Mouse (Mus musculus): Measurements from ENCODE around the gene Klhl35.
A peak's percentile ranks its signal among the peaks of the same experiment; 100 is the strongest.
"Not testable (repeated sequence)": the region's sequence is repeated elsewhere in the genome, so short reads cannot be mapped to it uniquely, and the experiment has no call there.

Klhl35 gene

GRCm38 (mm10) chr7:99500201-99500600 is 34.4 kb downstream of the Klhl35 start:
- DNase-seq (ENCODE audit: low spot score in 2 of 2): peak; percentile 64 to 78

GRCm38 (mm10) chr7:99500655-99501054 is 34.9 kb downstream of the Klhl35 start:
- no peak for DNase-seq (ENCODE audit: low spot score in 2 of 2)

- DNase-seq (ENCODE audit: low spot score in 2 of 2): no peak
These were observed 35.3 kb downstream of the Klhl35 start for GRCm38 (mm10) chr7:99501148-99501547.

GRCm38 (mm10) chr7:99504556-99504955 is 38.8 kb downstream of the Klhl35 start:
- DNase-seq (ENCODE audit: low spot score in 2 of 2): no peak

GRCm38 (mm10) chr7:99508187-99508586 is 42.4 kb downstream of the Klhl35 start:
- not testable (repeated sequence) for DNase-seq (ENCODE audit: low spot score in 2 of 2)

GRCm38 (mm10) chr7:99510087-99510501 is 44.3 kb downstream of the Klhl35 start:
- DNase-seq (ENCODE audit: low spot score in 2 of 2): no peak

- DNase-seq (ENCODE audit: low spot score in 2 of 2): no peak
These were observed 50.4 kb downstream of the Klhl35 start for GRCm38 (mm10) chr7:99516092-99516813.

GRCm38 (mm10) chr7:99516814-99517157 is 51.0 kb downstream of the Klhl35 start:
- no peak for DNase-seq (ENCODE audit: low spot score in 2 of 2)

GRCm38 (mm10) chr7:99518954-99519644 is 53.3 kb downstream of the Klhl35 start:
- DNase-seq (ENCODE audit: low spot score in 2 of 2): no peak

GRCm38 (mm10) chr7:99523121-99523520 is 57.3 kb downstream of the Klhl35 start:
- DNase-seq (ENCODE audit: low spot score in 2 of 2): no peak

All from spleen, postnatal 14 days (tissue).